Mouse (Mus musculus): ENCODE measurements at regions not wholly inside any gene's neighbourhood (a gene's known extent, or its start where the extent isn't known, plus 50 kb on each side); places are given as distances from the start of the nearest gene placed in this dataset.

- no peak for TF ChIP-seq CTCF (IDR thresholded peaks at IDR 0.05; ENCODE audit: insufficient read depth, low read length)
- TF ChIP-seq POLR2A (IDR thresholded peaks at IDR 0.05; ENCODE audit: borderline replicate concordance, extremely low read depth, low read depth, low read length): no peak
These were observed 182.2 kb upstream of the Sulf2 start for GRCm38 (mm10) chr2:166337666-166338065.
